Mouse (Mus musculus) heart, adult 8-10 months (tissue): ENCODE measurements around the gene Dld. TPM values are rescaled to one million over a fixed set of nuclear protein-coding genes. Genes with fewer than 3 reads are reported as not detected.

Source experiments
- DNase-seq: peaks from one replicate; pipeline ENCODE4 v3.0.0; 2022; ENCODE audit warnings: low spot score
- total RNA-seq, 4 experiments: library from RNA; stranded (reverse); gene quantifications; 2 replicates each; pipeline ENCODE4 v1.2.4; 2022

Dld gene
- total RNA-seq, 4 experiments from 2014 or later, result 368 to 419 (median 398) TPM

GRCm38 (mm10) chr12:31321532-31321931 lies 29.7 kb downstream of the Dld start:
- DNase-seq, result no peak

- DNase-seq, result no peak
Observed at GRCm38 (mm10) chr12:31320817-31321216, 30.4 kb downstream of the Dld start.

DNA sequence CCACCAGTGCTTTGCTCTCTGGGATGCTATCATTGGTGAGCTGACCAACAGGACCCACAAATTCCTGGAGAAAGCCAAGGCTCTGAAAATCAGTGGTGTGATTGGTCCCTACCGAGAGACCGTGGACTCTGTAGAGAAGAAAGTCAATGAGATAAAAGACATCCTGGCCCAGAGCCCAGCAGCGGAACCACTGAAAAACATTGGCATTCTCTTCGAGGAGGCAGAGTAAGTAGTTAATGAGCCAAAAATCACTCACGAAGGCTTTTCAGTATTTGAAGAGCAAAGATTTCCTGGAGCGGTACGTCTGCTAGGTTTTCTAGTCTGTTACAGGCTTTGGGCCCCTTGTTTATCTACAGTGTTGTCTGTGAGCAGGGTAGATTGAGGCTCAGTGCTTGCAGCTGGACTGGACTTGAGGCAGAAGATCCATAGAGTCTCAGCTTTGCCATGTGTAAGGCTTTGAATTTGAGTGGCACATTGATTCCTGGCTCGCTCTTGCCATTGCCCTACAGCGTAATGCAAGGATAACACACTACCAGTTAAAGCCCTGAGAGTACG lies 32.8 kb downstream of the Dld start:
- no peak for DNase-seq

DNA sequence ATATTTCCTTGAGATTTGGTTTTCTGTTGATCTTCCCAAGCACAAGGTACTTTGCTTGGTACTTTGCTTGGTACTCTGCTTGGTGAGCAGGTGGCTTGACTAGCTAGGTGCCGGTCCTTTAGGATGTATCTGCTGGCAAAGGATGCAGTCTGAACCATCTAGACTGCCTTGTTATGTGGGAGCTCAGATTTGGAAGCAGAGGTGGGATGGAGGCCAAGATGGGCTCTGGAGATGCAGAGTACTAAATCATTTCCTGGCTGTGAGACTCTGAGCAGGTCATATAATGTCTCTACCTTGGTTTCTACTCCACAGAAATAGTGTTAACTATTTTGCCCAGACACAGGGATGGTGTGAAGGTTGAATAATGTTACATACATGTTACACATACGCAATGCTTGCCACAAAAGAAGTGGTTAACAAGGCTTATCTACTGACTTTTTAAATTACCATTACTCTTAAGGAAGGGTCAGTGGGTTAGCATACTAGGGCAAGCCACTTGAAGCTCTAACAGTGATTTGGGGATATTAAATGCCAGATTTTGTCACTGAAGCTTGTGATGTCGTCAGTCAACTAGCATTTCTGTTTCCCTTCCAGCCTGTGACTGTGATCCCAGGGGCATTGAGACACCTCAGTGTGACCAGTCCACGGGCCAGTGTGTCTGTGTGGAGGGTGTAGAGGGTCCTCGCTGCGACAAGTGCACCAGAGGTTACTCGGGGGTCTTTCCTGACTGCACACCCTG lies 33.4 kb downstream of the Dld start:
- DNase-seq, result no peak

GRCm38 (mm10) chr12:31315961-31316360 lies 35.3 kb downstream of the Dld start:
- DNase-seq, result no peak

DNA sequence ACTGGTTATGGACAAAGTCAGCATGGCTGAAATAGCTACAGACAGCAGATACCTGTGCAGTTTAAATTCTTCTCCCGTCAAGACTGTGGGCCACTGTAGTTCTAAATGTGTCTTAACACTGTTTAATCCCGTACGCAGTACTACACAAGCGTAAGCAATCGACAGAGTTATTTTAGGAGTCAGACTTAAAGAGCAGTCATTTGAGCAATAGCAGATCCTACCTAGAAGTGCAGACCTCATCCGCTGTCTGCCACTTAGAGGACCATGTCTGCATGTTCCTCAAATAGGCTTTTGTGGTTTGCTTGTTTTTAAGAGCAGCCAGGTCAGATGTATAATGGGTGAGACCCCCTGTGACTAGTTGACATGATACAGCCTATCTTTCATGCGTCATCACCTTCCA lies 36.9 kb downstream of the Dld start:
- no peak for DNase-seq

- DNase-seq, result no peak
Observed at GRCm38 (mm10) chr12:31313136-31313535, 38.1 kb downstream of the Dld start.

DNA sequence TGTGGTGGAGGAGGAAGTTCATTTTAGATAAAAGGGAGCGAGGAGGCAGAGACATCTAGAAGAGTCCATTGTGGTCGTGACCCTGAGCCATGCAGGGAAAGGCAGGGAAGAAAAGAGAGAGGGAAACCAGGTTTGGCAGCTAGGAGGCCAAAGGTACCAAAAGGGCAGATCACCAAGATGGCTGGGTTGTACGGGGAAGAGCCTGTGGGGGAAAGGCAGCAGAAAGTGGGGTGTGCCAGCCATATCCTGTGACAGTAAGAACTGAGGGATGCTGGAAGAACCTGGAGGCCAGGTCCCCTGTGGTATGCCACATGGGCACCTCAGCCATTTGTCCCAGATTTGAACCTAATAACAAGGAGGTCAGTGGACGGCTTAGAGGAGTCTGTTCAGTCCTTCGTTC lies 39.0 kb downstream of the Dld start:
- DNase-seq, result no peak

DNA sequence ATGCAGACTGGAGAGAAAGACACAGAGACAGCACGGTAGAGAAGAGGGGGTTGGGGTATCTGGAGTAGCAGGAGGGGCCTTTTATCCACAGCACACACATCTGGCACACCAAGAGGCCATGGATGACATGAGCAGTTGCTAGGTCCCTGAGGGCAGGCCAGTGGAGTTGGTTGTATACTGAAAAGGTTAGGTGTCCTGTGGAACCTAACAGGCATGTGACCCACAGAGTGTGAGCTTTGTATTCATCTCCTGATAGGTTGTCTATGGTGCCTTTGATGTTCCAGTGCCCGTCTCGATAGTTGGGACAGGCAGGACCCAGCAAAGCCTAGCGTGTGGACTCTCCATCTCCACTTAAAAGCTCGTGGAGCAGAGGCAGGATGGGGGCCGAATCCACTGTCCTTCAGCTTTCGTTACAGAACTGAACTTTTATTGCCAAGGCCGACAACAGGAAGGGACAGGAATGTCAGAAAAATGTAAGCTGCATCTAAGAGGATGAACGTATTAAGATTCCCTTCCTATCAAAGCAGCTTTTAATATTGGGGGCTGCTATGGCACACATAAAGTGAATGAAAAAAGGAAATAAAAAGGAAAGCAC lies 39.5 kb downstream of the Dld start:
- DNase-seq, result no peak

DNA sequence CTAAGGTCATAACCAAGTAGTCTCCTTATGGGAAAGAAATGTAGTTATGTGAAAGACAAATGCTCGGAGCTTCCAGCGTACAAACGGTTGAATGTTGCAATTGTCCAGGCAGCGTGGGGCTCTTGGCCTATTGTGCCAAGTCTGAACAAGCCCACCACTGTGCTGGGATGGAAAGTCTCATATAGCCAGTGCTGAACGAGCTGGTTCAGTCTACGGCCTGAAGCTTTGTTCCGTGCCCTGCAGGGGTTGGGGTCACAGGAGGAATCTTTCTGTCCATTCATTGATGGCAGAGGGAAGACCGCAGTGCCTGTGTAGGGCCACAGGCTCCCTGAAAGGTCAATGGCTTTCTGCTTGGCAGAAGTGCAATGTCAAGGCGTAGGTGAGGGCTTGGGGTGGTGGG lies 40.6 kb downstream of the Dld start:
- DNase-seq, result no peak

DNA sequence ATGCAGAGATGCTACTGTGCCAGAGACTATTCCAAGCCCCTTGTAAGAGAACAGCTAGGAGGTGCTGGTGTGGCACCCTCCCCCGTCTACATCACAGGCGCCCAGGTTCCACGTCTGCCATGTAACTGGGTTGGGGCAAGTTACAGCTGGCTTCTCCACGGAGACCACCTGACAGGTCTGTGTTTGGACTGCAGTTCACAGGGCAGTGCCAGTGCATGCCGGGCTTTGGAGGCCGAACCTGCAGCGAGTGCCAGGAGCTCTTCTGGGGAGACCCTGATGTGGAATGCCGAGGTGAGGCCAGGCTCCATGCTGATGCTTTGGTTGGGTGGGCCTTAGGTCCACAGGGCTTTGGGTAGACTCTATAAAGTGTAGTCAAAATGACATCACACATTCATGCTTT lies 43.5 kb downstream of the Dld start:
- DNase-seq, result no peak

DNA sequence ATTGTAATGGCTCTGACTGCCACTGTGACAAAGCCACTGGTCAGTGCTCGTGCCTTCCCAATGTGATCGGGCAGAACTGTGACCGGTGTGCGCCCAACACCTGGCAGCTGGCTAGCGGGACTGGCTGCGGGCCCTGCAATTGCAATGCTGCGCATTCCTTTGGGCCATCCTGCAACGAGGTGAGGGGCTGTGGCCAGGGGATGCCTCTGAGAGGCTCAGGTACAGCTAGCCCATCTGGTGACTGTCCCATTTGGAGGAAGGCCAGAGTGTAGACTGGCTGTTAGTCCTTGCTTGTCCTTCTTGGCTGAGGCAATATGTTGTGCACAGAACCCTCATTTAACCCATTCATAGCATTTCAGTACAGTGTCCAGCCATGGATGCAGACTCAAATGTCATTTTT lies 44.2 kb downstream of the Dld start:
- DNase-seq, result no peak

DNA sequence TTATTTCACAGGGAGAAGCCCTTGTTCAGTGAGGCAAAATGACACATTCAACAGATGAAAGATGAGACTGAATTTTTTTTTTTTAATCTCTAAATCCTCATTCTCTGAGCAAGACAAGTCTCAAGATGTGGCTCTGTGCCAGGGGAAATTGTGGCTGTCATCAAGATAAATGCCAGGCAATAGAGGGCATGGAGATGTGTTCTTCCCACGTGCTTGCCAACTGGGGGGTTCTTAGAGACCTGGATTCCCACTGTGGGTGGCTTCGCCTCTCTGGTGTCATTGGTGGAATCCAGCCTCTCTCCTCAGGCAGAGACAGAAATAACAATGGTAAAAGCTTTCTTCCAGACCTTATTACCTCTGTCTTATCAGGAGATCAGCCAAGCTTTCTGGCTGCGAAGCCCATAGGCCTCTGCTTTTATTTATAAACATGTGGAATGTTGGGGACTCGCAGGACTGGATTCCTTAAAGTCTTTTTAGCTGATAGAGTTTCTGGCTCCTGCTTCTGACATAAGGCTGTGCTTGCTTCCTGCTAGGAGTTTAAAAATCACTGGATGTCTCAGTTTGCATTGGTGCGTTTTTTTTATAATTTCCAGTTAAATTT lies 45.1 kb downstream of the Dld start:
- no peak for DNase-seq

DNA sequence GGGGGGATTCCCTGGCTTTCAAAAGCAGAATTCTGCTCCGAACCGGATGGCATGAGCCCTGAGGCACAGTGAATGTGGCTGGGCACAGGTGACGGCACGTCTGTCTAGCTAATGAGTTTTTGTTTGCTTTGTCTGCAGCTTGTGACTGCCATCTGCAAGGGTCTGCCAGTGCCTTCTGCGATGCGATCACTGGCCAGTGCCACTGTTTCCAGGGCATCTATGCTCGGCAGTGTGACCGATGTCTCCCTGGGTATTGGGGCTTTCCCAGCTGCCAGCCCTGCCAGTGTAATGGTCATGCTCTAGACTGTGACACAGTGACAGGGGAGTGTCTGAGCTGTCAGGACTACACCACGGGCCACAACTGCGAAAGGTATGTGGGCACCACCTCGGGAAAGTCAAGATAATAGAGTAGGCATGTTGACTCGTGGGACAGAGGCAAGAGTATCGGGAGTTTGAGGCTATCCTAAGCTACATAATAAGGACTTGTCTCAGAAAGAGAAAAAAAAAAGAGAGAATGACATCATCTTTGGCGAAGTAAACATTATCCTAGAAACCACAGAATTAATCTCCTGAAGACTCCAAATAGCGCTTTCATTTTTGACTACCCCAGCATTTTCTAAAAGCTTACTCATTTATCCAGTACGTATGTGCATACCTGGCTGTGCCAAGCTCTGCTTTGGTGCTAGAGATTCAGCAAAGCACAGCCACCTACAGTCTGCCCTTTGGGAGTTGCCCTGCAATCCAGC lies 48.3 kb downstream of the Dld start:
- no peak for DNase-seq

DNA sequence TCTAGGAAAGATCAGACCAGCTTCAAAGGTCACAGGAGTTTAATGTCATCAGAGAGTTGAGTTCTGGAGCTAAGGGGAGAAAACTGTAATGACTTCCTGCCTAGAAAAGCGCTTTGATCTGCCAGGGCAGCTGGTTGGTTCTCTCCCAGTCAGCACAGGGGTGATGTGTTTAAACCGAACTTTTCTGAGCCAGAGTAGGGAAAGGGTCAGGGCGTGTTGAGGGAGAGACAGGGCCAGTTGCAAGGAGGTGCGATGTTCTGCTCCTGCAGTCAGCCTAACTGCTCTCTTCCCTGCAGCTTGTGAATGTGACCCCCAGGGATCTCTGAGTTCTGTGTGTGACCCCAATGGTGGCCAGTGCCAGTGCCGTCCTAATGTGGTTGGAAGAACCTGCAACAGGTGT lies 49.0 kb downstream of the Dld start:
- DNase-seq, result no peak

- DNase-seq, result no peak
Observed at GRCm38 (mm10) chr12:31300276-31300675, 51.0 kb downstream of the Dld start.

- peak; percentile 51 for DNase-seq
Observed at GRCm38 (mm10) chr12:31299676-31300197, 51.5 kb downstream of the Dld start.

- no peak for DNase-seq
Observed at GRCm38 (mm10) chr12:31299126-31299525, 52.1 kb downstream of the Dld start.

DNA sequence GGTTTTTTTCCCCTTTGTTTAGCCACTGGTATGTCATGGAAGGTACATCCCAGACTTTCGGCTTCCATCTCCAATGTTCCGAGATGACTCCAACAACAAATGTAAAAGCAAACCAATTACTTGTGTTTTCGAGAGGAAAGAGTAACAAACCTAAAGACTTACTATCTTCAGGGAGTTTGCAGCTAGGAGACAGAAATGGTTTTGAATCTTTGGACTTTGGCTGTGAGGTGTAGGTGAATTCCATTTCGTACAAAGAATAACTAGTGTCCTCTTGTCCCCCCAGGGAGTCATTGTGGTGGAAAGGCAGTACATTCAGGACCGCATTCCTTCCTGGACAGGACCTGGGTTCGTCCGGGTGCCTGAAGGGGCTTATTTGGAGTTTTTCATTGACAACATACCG lies 52.7 kb downstream of the Dld start:
- DNase-seq, result no peak

DNA sequence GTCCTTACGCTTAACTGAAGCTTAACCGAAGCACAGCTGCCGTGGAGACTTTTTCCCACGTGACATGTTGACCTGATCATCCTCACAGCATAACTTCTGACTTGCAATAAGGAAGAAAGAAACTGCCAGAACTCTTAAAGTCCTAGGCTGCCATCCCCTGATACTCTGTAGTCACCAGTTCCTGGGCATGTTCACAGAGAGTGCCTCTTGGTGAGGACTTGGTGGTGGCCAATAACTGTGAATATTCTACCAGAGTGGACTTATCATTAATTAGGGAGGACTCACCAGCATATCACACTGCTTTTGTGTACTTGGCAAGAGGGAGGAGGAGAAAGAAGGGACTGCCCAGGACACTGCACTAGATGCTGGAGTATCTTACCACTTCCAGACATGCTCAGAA lies 53.1 kb downstream of the Dld start:
- DNase-seq, result no peak

GRCm38 (mm10) chr12:31296097-31296496 lies 55.2 kb downstream of the Dld start:
- no peak for DNase-seq

DNA sequence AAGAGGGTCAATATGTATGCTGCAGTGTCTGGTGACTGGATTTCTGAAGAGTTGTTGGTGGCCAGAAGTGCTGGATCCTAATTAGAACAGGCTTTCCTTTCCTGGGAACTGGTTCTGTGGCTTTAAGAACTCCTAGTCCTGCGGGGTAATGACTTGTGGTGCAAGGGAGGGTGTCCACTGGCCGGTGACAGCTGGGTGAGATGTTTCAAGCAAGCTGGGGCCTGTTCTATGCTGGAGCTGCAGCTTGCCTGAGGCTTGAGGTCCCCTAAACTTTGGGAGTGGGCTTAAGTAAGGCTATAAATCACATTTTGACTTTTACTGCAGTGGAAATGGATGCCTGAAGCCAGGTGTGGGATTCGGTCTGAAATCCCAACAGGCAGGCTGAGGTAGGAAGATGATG lies 55.7 kb downstream of the Dld start:
- DNase-seq, result no peak
